Comparison of ENCODE assay signal across 11 mouse cellular contexts in genomic region chrX:139216409-139216808, GRCm38 (mm10). TPM values are rescaled to one million over a fixed set of nuclear protein-coding genes. Genes with fewer than 3 reads are reported as not detected.
DNase-seq lines count a peak whose midpoint lies in the region; ATAC-seq and TF ChIP-seq lines count a peak whose summit lies in the region.
"Had no signal": no experiment of that assay in that cellular context is flagged by ENCODE, and none has a peak within 500 bp of the region (broad histone marks: within the 10 kb centered on the region; RNA-seq: fewer than 3 reads in every experiment).

No protein-coding gene starts in this region.

- TF ChIP-seq CTCF in layer of hippocampus, adult 2 months (conservative IDR thresholded peaks at IDR 0.05), result no peak
- no peak for TF ChIP-seq CTCF in hindbrain, postnatal 0 days (IDR thresholded peaks at IDR 0.05; ENCODE audit: low read depth)

- DNase-seq in forebrain, embryonic 11.5 days (ENCODE audit: low spot score), result no peak
- no peak for DNase-seq in layer of hippocampus, adult 2 months (ENCODE audit: low spot score in 2 of 2)
- DNase-seq in layer of hippocampus, adult 9-11 months, result no peak
- no peak for DNase-seq in hindbrain, postnatal 0 days (ENCODE audit: low spot score)
- DNase-seq in layer of hippocampus, adult 11-12 months (ENCODE audit: low spot score), result no peak
- DNase-seq in thymus, postnatal 0 days (ENCODE audit: low spot score), result no peak

- no peaks in the 10 kb centered on the region for H3K36me3 ChIP-seq in forebrain, embryonic 11.5 days (ENCODE audit: control insufficient read depth, insufficient read depth, low read length)
- H3K36me3 ChIP-seq in forebrain, embryonic 16.5 days (ENCODE audit: control insufficient read depth, insufficient read depth), result no peaks in the 10 kb centered on the region
- no peaks in the 10 kb centered on the region for H3K36me3 ChIP-seq in hindbrain, postnatal 0 days (ENCODE audit: insufficient read depth, low read length)
- no peaks in the 10 kb centered on the region for H3K36me3 ChIP-seq in neural tube, embryonic 14.5 days (ENCODE audit: control insufficient read depth, insufficient read depth, low read length)

- H3K27ac ChIP-seq in forebrain, embryonic 11.5 days (ENCODE audit: low read depth, low read length), result no peak overlapping the region
- no peak overlapping the region for H3K27ac ChIP-seq in forebrain, embryonic 16.5 days (ENCODE audit: low read length)
- no peak overlapping the region for H3K27ac ChIP-seq in layer of hippocampus, adult 2 months
- H3K27ac ChIP-seq in hindbrain, postnatal 0 days, result no peak overlapping the region
- H3K27ac ChIP-seq in neural tube, embryonic 14.5 days (ENCODE audit: low read depth, low read length), result no peak overlapping the region

- no peak overlapping the region for H3K4me3 ChIP-seq in forebrain, embryonic 11.5 days (ENCODE audit: low read depth, low read length)
- H3K4me3 ChIP-seq in forebrain, embryonic 16.5 days (replicated peaks; ENCODE audit: low read length), result no peak overlapping the region
- H3K4me3 ChIP-seq in layer of hippocampus, adult 2 months, result peak overlapping the region; percentile 55; the same call in 1 of the 2 replicates
- H3K4me3 ChIP-seq in hindbrain, postnatal 0 days (ENCODE audit: low read length), result peak overlapping the region; percentile 33; the same call in 1 of the 2 replicates
- no peak overlapping the region for H3K4me3 ChIP-seq in neural tube, embryonic 14.5 days (ENCODE audit: low read depth, low read length)

- H3K9ac ChIP-seq in forebrain, embryonic 11.5 days (ENCODE audit: low read length), result no peak overlapping the region
- H3K9ac ChIP-seq in forebrain, embryonic 16.5 days (replicated peaks; ENCODE audit: low read depth, low read length), result no peak overlapping the region
- no peak overlapping the region for H3K9ac ChIP-seq in hindbrain, postnatal 0 days (replicated peaks; ENCODE audit: low read length)
- no peak overlapping the region for H3K9ac ChIP-seq in neural tube, embryonic 14.5 days (replicated peaks; ENCODE audit: low read depth, low read length)

- peak; percentile 36; the same call in 1 of the 2 replicates for ATAC-seq in forebrain, embryonic 11.5 days (replicated peaks; ENCODE audit: low FRiP score)
- no peak for ATAC-seq in forebrain, embryonic 16.5 days
- ATAC-seq in hindbrain, postnatal 0 days, result no peak
- ATAC-seq in neural tube, embryonic 14.5 days (ENCODE audit: low read depth), result no peak

- no peak overlapping the region for H3K4me2 ChIP-seq in forebrain, embryonic 11.5 days (ENCODE audit: low read depth, low read length, severe bottlenecking)
- H3K4me2 ChIP-seq in forebrain, embryonic 16.5 days (ENCODE audit: low read length), result no peak overlapping the region; the same call in 1 of the 2 replicates
- H3K4me2 ChIP-seq in hindbrain, postnatal 0 days (ENCODE audit: low read depth, low read length), result peak overlapping the region; percentile 57
- H3K4me2 ChIP-seq in neural tube, embryonic 14.5 days (ENCODE audit: low read depth, low read length), result peak overlapping the region; percentile 47

- WGBS in forebrain, embryonic 11.5 days, result 71% methylated on average over 5 of the region's 5 CpGs
- 65% methylated on average over 5 of the region's 5 CpGs for WGBS in forebrain, embryonic 16.5 days
- 64% methylated on average over 5 of the region's 5 CpGs for WGBS in hindbrain, postnatal 0 days
- 76% methylated on average over 5 of the region's 5 CpGs for WGBS in neural tube, embryonic 14.5 days

- no peaks in the 10 kb centered on the region for H3K9me3 ChIP-seq in forebrain, embryonic 11.5 days (ENCODE audit: control insufficient read depth, low read length)
- H3K9me3 ChIP-seq in forebrain, embryonic 16.5 days (ENCODE audit: control insufficient read depth, low read length), result no peaks in the 10 kb centered on the region
- H3K9me3 ChIP-seq in hindbrain, postnatal 0 days (ENCODE audit: low read length), result no peaks in the 10 kb centered on the region
- no peaks in the 10 kb centered on the region for H3K9me3 ChIP-seq in neural tube, embryonic 14.5 days (ENCODE audit: control insufficient read depth, low read length)

- H3K4me1 ChIP-seq in forebrain, embryonic 11.5 days (replicated peaks; ENCODE audit: control insufficient read depth, insufficient read depth, low read length), result no peaks in the 10 kb centered on the region
- peaks cover 4% of the 10 kb centered on the region for H3K4me1 ChIP-seq in forebrain, embryonic 16.5 days (replicated peaks; ENCODE audit: control insufficient read depth, insufficient read depth, low read length)
- no peaks in the 10 kb centered on the region for H3K4me1 ChIP-seq in hindbrain, postnatal 0 days (ENCODE audit: insufficient read depth, low read length)
- no peaks in the 10 kb centered on the region for H3K4me1 ChIP-seq in neural tube, embryonic 14.5 days (ENCODE audit: control insufficient read depth, insufficient read depth, low read length)

- H3K27me3 ChIP-seq in forebrain, embryonic 11.5 days (ENCODE audit: control insufficient read depth, insufficient read depth, low read length), result no peaks in the 10 kb centered on the region
- no peaks in the 10 kb centered on the region for H3K27me3 ChIP-seq in forebrain, embryonic 16.5 days (replicated peaks; ENCODE audit: control insufficient read depth, insufficient read depth, low read length)
- no peaks in the 10 kb centered on the region for H3K27me3 ChIP-seq in hindbrain, postnatal 0 days (ENCODE audit: insufficient read depth, low read length)
- no peaks in the 10 kb centered on the region for H3K27me3 ChIP-seq in neural tube, embryonic 14.5 days (ENCODE audit: control insufficient read depth, insufficient read depth, low read length)

RNA-seq across cellular contexts. Expression of gene Mum1l1, which starts 6.6 kb away (rescaled TPM):
- 19.9 and 21.7 TPM in 2 replicates for polyA plus RNA-seq in forebrain, embryonic 11.5 days (2014; fragmentation: Nextera tagmentation; extraction: Ambion mirVana)
- 6.0 and 7.2 TPM in 2 replicates for polyA plus RNA-seq in forebrain, embryonic 16.5 days (2015; fragmentation: Nextera tagmentation; extraction: Ambion mirVana)
- total RNA-seq in layer of hippocampus, adult 2 months (2021), result 1 to 10 TPM; 4.0 to 5.2 TPM
- 5.9 and 13.4 TPM in 2 replicates for total RNA-seq in hindbrain, postnatal 0 days (2014; rRNA removed)
- 10.7 and 11.8 TPM in 2 replicates for polyA plus RNA-seq in hindbrain, postnatal 0 days (2015; fragmentation: Nextera tagmentation; extraction: Ambion mirVana)
- polyA plus RNA-seq in neural tube, embryonic 14.5 days (2014; fragmentation: Nextera tagmentation; extraction: Ambion mirVana), result 10.9 and 12.8 TPM in 2 replicates
- polyA plus RNA-seq in thymus, postnatal 0 days (2015; fragmentation: Nextera tagmentation; extraction: Ambion mirVana), result 2.5 and 3.1 TPM in 2 replicates

RNA-seq across cellular contexts. Expression of gene 4933428M09Rik, which starts 37.4 kb away (rescaled TPM):
- not detected in 2 replicates for polyA plus RNA-seq in forebrain, embryonic 11.5 days (2014; fragmentation: Nextera tagmentation; extraction: Ambion mirVana)
- not detected in 2 replicates for polyA plus RNA-seq in forebrain, embryonic 16.5 days (2015; fragmentation: Nextera tagmentation; extraction: Ambion mirVana)
- total RNA-seq in layer of hippocampus, adult 2 months (2021), result not detected
- not detected in 2 replicates for total RNA-seq in hindbrain, postnatal 0 days (2014; rRNA removed)
- not detected in 2 replicates for polyA plus RNA-seq in hindbrain, postnatal 0 days (2015; fragmentation: Nextera tagmentation; extraction: Ambion mirVana)
- polyA plus RNA-seq in neural tube, embryonic 14.5 days (2014; fragmentation: Nextera tagmentation; extraction: Ambion mirVana), result not detected in 2 replicates
- not detected in 2 replicates for polyA plus RNA-seq in thymus, postnatal 0 days (2015; fragmentation: Nextera tagmentation; extraction: Ambion mirVana)
- total RNA-seq: adrenal gland, postnatal 14 days; layer of hippocampus, postnatal 36 days had no signal
- polyA plus RNA-seq: cerebellum, adult 2 months had no signal

Comparison
In these comparisons a context has a peak if more than half of its experiments do, and no peak if none do; other contexts are left out.
1. H3K4me2 ChIP-seq: peak in hindbrain, postnatal 0 days (single experiment) and neural tube, embryonic 14.5 days (single experiment); none in forebrain, embryonic 11.5 days (single experiment) and forebrain, embryonic 16.5 days (single experiment).
2. H3K4me3 ChIP-seq: peak in layer of hippocampus, adult 2 months (single experiment) and hindbrain, postnatal 0 days (single experiment); none in forebrain, embryonic 11.5 days (single experiment), forebrain, embryonic 16.5 days (single experiment) and neural tube, embryonic 14.5 days (single experiment).